Mouse (Mus musculus) natural killer cell, adult 2 months (primary cell): ENCODE data around the gene Acbd4.

Source experiments
- DNase-seq, 2 experiments: peaks; one replicate each; pipeline ENCODE4 v3.0.0; 2022; ENCODE audit warnings: low spot score in 2 of 2

The Acbd4 gene

GRCm38 (mm10) chr11:103142441-103143182 is 41.1 kb downstream of the Acbd4 start:
- peak in 1 of 2 experiments; percentile 38 for DNase-seq

- peak in 1 of 2 experiments; percentile 39 for DNase-seq
Measured at GRCm38 (mm10) chr11:103144309-103145285, 43.1 kb downstream of the Acbd4 start.

GRCm38 (mm10) chr11:103146386-103146785 is 44.9 kb downstream of the Acbd4 start:
- no peak for DNase-seq

- no peak for DNase-seq
Measured at GRCm38 (mm10) chr11:103147766-103148165, 46.3 kb downstream of the Acbd4 start.

GRCm38 (mm10) chr11:103149771-103150170 is 48.3 kb downstream of the Acbd4 start:
- DNase-seq: no peak

- peak; percentile 92 to 93 for DNase-seq
Measured at GRCm38 (mm10) chr11:103158621-103159478, 57.4 kb downstream of the Acbd4 start.

- DNase-seq: no peak
Measured at GRCm38 (mm10) chr11:103160738-103161137, 59.3 kb downstream of the Acbd4 start.

GRCm38 (mm10) chr11:103161449-103161848 is 60.0 kb downstream of the Acbd4 start:
- DNase-seq: no peak
